Mouse (Mus musculus): ENCODE data around the gene Ercc1. TPM values are rescaled to one million over a fixed set of nuclear protein-coding genes. Genes with fewer than 3 reads are reported as not detected.

The Ercc1 gene
- polyA plus RNA-seq, 1 experiment: 47.5 TPM

- no peak for DNase-seq (ENCODE audit: low spot score)
Observed at GRCm38 (mm10) chr7:19368380-19368779, 23.8 kb downstream of the Ercc1 start.

GRCm38 (mm10) chr7:19369823-19370425 is 25.3 kb downstream of the Ercc1 start:
- no peak for DNase-seq (ENCODE audit: low spot score)

- DNase-seq (ENCODE audit: low spot score): no peak
Observed at GRCm38 (mm10) chr7:19373367-19373766, 28.8 kb downstream of the Ercc1 start.

GRCm38 (mm10) chr7:19375368-19375767 is 30.8 kb downstream of the Ercc1 start:
- DNase-seq (ENCODE audit: low spot score): no peak

- no peak for DNase-seq (ENCODE audit: low spot score)
Observed at GRCm38 (mm10) chr7:19376019-19376418, 31.4 kb downstream of the Ercc1 start.

GRCm38 (mm10) chr7:19378049-19378448 is 33.5 kb downstream of the Ercc1 start:
- DNase-seq (ENCODE audit: low spot score): no peak

- DNase-seq (ENCODE audit: low spot score): peak; percentile 98
Observed at GRCm38 (mm10) chr7:19381377-19382165, 37.0 kb downstream of the Ercc1 start, which contains the start of gene Ercc2. Gene Ercc2, plus strand, starts transcription at chr7:19382010.

- no peak for DNase-seq (ENCODE audit: low spot score)
Observed at GRCm38 (mm10) chr7:19382166-19382541, 37.6 kb downstream of the Ercc1 start.

- no peak for DNase-seq (ENCODE audit: low spot score)
Observed at GRCm38 (mm10) chr7:19383708-19384107, 39.1 kb downstream of the Ercc1 start.

- DNase-seq (ENCODE audit: low spot score): no peak
Observed at GRCm38 (mm10) chr7:19388699-19389413, 44.3 kb downstream of the Ercc1 start.

GRCm38 (mm10) chr7:19394484-19394883 is 49.9 kb downstream of the Ercc1 start:
- DNase-seq (ENCODE audit: low spot score): no peak

GRCm38 (mm10) chr7:19399496-19400280 is 55.1 kb downstream of the Ercc1 start:
- no peak for DNase-seq (ENCODE audit: low spot score)

- no peak for DNase-seq (ENCODE audit: low spot score)
Observed at GRCm38 (mm10) chr7:19400946-19401345, 56.4 kb downstream of the Ercc1 start.

GRCm38 (mm10) chr7:19402535-19403112 is 58.0 kb downstream of the Ercc1 start:
- DNase-seq (ENCODE audit: low spot score): no peak

GRCm38 (mm10) chr7:19403731-19404296 is 59.2 kb downstream of the Ercc1 start, which contains the start of gene Klc3:
Gene Klc3, minus strand, starts transcription at chr7:19404104.
- DNase-seq (ENCODE audit: low spot score): peak; percentile 69

GRCm38 (mm10) chr7:19404476-19404875 is 59.9 kb downstream of the Ercc1 start, which contains the start of gene Ckm:
Gene Ckm, plus strand, starts transcription at chr7:19404776.
- no peak for DNase-seq (ENCODE audit: low spot score)

- peak; percentile 75 for DNase-seq (ENCODE audit: low spot score)
Observed at GRCm38 (mm10) chr7:19405417-19405816, 60.8 kb downstream of the Ercc1 start.
